Mouse (Mus musculus) stomach, embryonic 16.5 days (tissue): ENCODE results near the gene Six6. TPM values are rescaled to one million over a fixed set of nuclear protein-coding genes. Genes with fewer than 3 reads are reported as not detected.

Source experiments
- ATAC-seq: fragments of 200-750 bp; cut with Nextera tagmentation; 2 replicates; pipeline ENCODE4 v1.8.0; 2017; ENCODE audit warnings: moderate number of reproducible peaks, moderate TSS enrichment; ENCODE audit not compliant: insufficient read depth, low FRiP score
- H3K27ac ChIP-seq: fragments of 300-500 bp; sonication (generic); 2 replicates; pipeline ENCODE4 v1.5.1; 2014; ENCODE audit warnings: low read length
- H3K27me3 ChIP-seq: fragments of 300-500 bp; sonication (generic); 2 replicates; pipeline ENCODE4 v1.6.1; 2014; ENCODE audit warnings: low read length, control low read depth, mixed read lengths; ENCODE audit not compliant: control insufficient read depth, insufficient read depth
- H3K36me3 ChIP-seq: fragments of 300-500 bp; sonication (generic); 2 replicates; pipeline ENCODE4 v1.6.1; 2014; ENCODE audit warnings: low read length; ENCODE audit not compliant: control insufficient read depth, insufficient read depth
- H3K4me1 ChIP-seq: fragments of 300-500 bp; sonication (generic); 2 replicates; pipeline ENCODE4 v1.6.1; 2014; ENCODE audit warnings: low read length, control low read depth, mixed read lengths; ENCODE audit not compliant: control insufficient read depth, insufficient read depth
- H3K4me2 ChIP-seq: fragments of 300-500 bp; sonication (generic); 2 replicates; pipeline ENCODE4 v1.6.1; 2014; ENCODE audit warnings: low read depth, low read length, mixed read lengths
- H3K4me3 ChIP-seq: fragments of 300-500 bp; sonication (generic); replicated peaks from 2 replicates; pipeline ENCODE4 v1.5.1; 2014; ENCODE audit warnings: mild to moderate bottlenecking, low read length
- H3K9ac ChIP-seq: fragments of 300-500 bp; sonication (generic); 2 replicates; pipeline ENCODE4 v1.6.1; 2014; ENCODE audit warnings: low read length
- H3K9me3 ChIP-seq: fragments of 300-500 bp; sonication (generic); replicated peaks from 2 replicates; pipeline ENCODE4 v1.6.1; 2016; ENCODE audit warnings: low read length, control low read depth; ENCODE audit not compliant: control insufficient read depth
- WGBS: fragments of 180-500 bp; shearing (Covaris S2); extraction: QIAGEN DNeasy Blood & Tissue Kit; methylation state at CpG from one replicate; pipeline ENCODE4 v1.1.7; 2014; 5-methylcytosine and 5-hydroxymethylcytosine counted together
- polyA plus RNA-seq: library from polyadenylated mRNA; unstranded; fragments of >200 nt; fragmentation: Nextera tagmentation; extraction: Ambion mirVana; gene quantifications from 2 replicates; pipeline ENCODE4 v1.2.1, GENCODE M21; 2015

The Six6 gene
- polyA plus RNA-seq, 1 experiment from 2014 or later, result not detected

DNA sequence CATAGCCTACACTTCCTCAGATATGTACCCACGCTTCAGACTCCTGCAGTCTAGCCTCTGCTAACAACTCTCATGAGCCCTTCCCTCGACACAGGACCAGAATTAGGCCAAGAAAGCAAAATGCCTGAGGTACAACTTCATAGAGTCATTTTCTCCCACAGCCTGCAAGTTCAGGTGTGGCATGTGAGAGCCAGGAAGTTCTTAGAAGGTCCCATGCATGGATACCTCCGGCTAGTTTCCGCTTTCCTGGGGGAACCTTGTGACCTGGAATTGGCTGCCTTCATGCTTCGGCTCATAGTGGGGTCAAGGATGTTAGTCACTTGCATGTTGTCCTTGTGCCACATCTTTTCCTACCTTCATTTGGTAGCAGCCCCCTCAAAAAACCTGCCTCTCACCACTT is 13.4 kb downstream of the Six6 start:
- H3K4me1 ChIP-seq, result no peaks in the 10 kb centered on the region
- no peak for ATAC-seq
- no peak overlapping the region for H3K9ac ChIP-seq
- no peaks in the 10 kb centered on the region for H3K36me3 ChIP-seq
- H3K27me3 ChIP-seq, result peaks cover 14% of the 10 kb centered on the region
- H3K27ac ChIP-seq, result no peak overlapping the region
- no peak overlapping the region for H3K4me2 ChIP-seq
- no peaks in the 10 kb centered on the region for H3K9me3 ChIP-seq
- 81% methylated on average over 5 of the region's 5 CpGs for WGBS
- H3K4me3 ChIP-seq, result no peak overlapping the region

DNA sequence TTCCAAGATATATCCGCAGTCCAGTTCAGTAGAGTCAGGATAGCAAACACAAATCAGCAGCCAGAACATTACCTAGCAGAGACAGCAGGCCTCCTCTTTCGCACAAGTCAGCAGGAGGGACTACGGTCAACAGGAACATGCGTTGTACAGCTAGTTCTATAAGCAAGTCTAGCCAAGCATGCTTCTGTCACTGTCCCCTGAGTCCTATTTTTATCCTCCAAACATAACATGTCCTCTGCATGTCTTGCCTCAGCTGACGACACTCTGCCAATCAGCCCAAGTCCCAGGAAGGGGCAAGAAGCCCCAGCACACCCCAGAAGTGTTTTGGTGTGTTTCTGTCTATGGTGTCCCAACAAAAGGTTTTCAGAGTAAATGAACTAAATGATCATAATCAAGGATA is 14.2 kb downstream of the Six6 start:
- Histone ChIP-seq H3K4me1 (no peaks in the 10 kb centered on the region), H3K9me3 (no peaks in the 10 kb centered on the region), H3K4me2 (no peak overlapping the region), H3K4me3 (no peak overlapping the region), H3K9ac (no peak overlapping the region), H3K36me3 (no peaks in the 10 kb centered on the region), H3K27me3 (peaks cover 11% of the 10 kb centered on the region), H3K27ac (no peak overlapping the region)
- WGBS, result 83% methylated on average over 5 of the region's 5 CpGs
- no peak for ATAC-seq

DNA sequence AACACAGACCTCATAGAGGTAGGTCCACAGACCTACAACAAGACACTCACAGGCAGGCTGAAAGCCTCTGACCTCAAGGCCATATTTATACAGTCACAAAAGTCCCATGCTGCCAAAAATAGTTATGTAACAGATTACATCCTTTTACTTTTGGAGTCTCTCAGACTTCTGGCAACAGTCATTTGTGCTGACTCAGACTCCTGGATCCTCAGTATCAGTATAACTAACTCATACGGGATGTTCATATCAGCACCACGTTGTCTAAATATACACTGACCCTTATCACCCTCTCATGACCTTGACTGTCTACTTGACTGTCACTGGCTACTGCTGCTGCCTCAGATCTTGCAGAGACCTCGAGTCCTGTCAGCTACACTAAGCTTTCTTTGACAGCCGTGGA is 15.2 kb downstream of the Six6 start:
- Histone ChIP-seq H3K27me3 (peaks cover 4% of the 10 kb centered on the region; the same call in 1 of the 2 replicates), H3K4me1 (no peaks in the 10 kb centered on the region)

DNA sequence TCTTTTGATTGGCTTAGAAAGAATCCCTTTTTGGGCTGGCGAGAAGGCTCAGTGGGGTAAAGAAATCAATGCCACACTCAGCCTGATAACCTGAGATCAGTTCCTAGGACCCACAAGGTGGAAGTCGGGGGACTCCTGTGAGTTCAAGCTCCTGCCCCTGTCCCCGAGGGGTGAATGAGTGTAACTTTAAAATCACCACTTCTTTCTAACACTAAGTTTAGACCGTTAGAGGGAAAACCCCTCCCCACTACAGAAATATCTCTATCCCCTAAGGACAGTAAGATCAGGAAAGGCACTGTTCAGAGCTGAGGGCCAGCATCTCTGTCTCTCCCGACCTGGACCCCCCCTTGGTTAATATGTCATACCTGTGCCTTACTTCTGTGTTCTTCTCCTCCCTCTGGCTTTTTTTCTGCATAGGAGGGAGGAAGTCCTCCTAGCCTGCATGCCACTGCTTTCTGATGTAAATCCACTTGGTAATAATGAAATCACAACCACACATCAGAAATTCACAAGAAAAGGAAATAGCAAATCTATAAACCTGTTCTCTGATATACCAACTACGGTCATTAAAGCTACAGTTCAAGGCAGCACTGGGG is 18.2 kb downstream of the Six6 start:
- H3K4me1 ChIP-seq, result no peaks in the 10 kb centered on the region
- H3K27me3 ChIP-seq, result no peaks in the 10 kb centered on the region
- H3K36me3 ChIP-seq, result no peaks in the 10 kb centered on the region
- no peak overlapping the region for H3K4me2 ChIP-seq
- ATAC-seq, result no peak
- H3K4me3 ChIP-seq, result no peak overlapping the region
- no peaks in the 10 kb centered on the region for H3K9me3 ChIP-seq
- WGBS, result 65% methylated on average over 6 of the region's 6 CpGs
- H3K27ac ChIP-seq, result no peak overlapping the region
- no peak overlapping the region for H3K9ac ChIP-seq

More for the DNA sequence above, 15.2 kb downstream of the Six6 start:
- H3K4me2 ChIP-seq, result no peak overlapping the region
- H3K9me3 ChIP-seq, result no peaks in the 10 kb centered on the region
- H3K36me3 ChIP-seq, result no peaks in the 10 kb centered on the region
- no peak overlapping the region for H3K9ac ChIP-seq
- no peak overlapping the region for H3K4me3 ChIP-seq
- no peak overlapping the region for H3K27ac ChIP-seq
- no peak for ATAC-seq
- WGBS, result 43% methylated on average over 4 of the region's 4 CpGs

DNA sequence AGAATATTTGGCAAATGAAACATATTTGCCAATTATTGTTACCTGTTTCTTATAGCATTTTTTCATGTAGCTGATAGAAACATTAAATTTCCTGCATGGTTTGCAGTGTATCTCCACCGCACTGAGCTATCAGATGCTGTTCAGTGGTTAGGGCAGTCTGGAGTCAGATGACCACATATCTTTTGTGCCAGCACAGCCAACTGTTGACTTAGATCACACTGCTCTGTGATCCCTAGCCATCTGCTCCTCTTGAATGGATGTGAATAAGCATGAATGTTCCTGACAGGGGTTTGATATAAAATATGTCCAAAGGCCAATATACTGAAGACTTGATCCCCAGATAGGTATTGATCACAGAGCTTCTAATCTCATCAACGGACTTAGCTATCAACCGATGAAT is 18.8 kb downstream of the Six6 start:
- H3K9ac ChIP-seq, result no peak overlapping the region
- H3K4me3 ChIP-seq, result no peak overlapping the region
- no peaks in the 10 kb centered on the region for H3K9me3 ChIP-seq
- no peaks in the 10 kb centered on the region for H3K36me3 ChIP-seq
- no peak overlapping the region for H3K4me2 ChIP-seq
- H3K4me1 ChIP-seq, result no peaks in the 10 kb centered on the region
- H3K27me3 ChIP-seq, result no peaks in the 10 kb centered on the region
- no peak overlapping the region for H3K27ac ChIP-seq
- no peak for ATAC-seq
- WGBS, result 86% methylated on average over 3 of the region's 3 CpGs

DNA sequence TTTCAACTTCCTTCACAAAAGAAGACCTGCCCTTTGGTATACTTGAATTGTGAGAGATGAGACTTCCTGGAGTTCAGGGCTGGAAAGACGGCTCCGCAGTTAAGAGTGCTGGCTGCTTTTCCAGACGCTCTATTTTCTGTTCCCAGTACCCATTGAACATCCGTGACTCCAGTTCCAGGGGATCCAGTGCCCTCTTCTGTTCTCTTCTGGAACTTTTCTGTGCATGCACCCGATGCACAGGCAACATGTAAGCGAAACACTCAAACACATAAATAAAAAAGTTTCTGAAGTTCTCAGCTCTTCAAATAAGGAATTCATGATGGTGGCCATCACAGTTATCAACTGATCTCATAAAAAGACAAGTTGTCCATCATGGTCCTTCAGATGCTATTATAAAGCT is 23.1 kb downstream of the Six6 start:
- no peak overlapping the region for H3K27ac ChIP-seq
- no peak overlapping the region for H3K4me3 ChIP-seq
- 61% methylated on average over 6 of the region's 6 CpGs for WGBS
- H3K27me3 ChIP-seq, result no peaks in the 10 kb centered on the region
- ATAC-seq, result no peak
- H3K9me3 ChIP-seq, result no peaks in the 10 kb centered on the region
- no peaks in the 10 kb centered on the region for H3K4me1 ChIP-seq
- H3K36me3 ChIP-seq, result no peaks in the 10 kb centered on the region
- H3K9ac ChIP-seq, result no peak overlapping the region
- no peak overlapping the region for H3K4me2 ChIP-seq

DNA sequence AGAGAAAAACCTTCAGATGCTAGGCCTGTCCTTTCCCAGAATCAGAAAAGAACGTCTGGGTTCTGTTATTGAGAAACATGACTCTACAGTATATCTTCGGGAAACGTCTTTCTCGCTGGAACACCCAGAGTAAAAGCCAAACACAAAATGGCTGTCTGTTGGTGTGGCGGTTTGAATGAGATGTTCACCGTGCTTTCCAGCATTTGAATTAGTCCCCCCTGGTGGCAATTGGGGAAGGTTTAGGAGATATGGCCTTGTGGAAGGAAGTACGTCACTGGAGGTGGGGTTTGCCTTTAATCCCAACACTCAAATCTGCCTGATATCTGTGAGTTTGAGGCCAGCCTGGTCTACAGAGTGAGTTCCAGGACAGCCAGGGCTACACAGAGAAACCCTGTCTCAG is 27.8 kb downstream of the Six6 start:
- H3K36me3 ChIP-seq, result no peaks in the 10 kb centered on the region
- no peaks in the 10 kb centered on the region for H3K9me3 ChIP-seq
- peaks cover 4% of the 10 kb centered on the region; the same call in 1 of the 2 replicates for H3K27me3 ChIP-seq
- H3K27ac ChIP-seq, result no peak overlapping the region
- H3K4me1 ChIP-seq, result no peaks in the 10 kb centered on the region
- no peak overlapping the region for H3K4me2 ChIP-seq
- H3K4me3 ChIP-seq, result no peak overlapping the region
- no peak for ATAC-seq
- WGBS, result 78% methylated on average over 7 of the region's 7 CpGs
- no peak overlapping the region for H3K9ac ChIP-seq

DNA sequence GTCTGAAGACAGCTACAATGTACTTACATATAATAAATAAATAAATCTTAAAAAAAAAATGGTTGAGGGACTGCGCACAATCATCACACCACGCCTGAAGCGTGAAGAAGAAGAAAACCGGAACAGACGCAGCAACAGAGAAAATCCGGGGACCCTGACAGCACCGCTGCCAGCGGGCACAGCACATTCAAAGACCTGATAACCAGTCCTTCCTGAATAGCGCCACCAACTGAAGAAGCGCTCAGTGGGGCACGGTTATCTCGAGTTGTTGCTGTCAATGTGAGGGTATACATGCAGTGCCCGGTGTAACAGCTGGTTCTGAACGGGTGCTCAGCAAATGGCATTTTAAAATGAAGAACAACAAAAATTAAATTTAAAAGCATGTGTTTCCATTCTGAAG is 30.9 kb downstream of the Six6 start:
- WGBS, result 69% methylated on average over 14 of the region's 14 CpGs
- Histone ChIP-seq H3K4me3 (no peak overlapping the region), H3K9me3 (no peaks in the 10 kb centered on the region), H3K9ac (no peak overlapping the region), H3K36me3 (no peaks in the 10 kb centered on the region), H3K4me2 (no peak overlapping the region), H3K27ac (no peak overlapping the region), H3K27me3 (peaks cover 4% of the 10 kb centered on the region; the same call in 1 of the 2 replicates), H3K4me1 (no peaks in the 10 kb centered on the region)
- ATAC-seq, result no peak

DNA sequence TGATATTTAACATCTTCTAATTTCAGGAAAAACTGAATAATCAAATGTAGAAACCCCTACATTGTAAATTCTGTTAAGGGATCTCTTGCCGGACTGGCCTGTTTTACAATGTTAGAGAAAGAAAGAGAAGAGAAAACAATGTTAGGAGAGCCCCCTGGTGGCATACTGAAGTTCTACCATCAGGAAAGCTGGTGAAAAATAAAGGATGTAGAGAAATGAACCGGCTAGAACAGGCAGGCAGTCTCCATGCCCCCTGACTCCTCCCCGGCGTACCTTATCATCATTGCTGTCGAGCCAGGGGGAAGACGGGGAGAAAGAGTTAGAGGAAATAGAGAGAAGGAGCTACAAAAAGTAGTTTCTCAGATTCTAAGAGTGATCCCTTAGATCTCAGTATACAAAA is 33.5 kb downstream of the Six6 start:
- Histone ChIP-seq H3K27me3 (peaks cover 4% of the 10 kb centered on the region; the same call in 1 of the 2 replicates), H3K27ac (no peak overlapping the region), H3K9me3 (no peaks in the 10 kb centered on the region), H3K4me1 (peaks cover 4% of the 10 kb centered on the region; the same call in 1 of the 2 replicates), H3K4me2 (no peak overlapping the region), H3K36me3 (no peaks in the 10 kb centered on the region), H3K9ac (no peak overlapping the region), H3K4me3 (no peak overlapping the region)
- WGBS, result 4% methylated on average over 6 of the region's 6 CpGs
- ATAC-seq, result no peak
